Mouse (Mus musculus) embryonic facial prominence, embryonic 15.5 days (tissue): ENCODE data around the gene Dnah5. TPM values are rescaled to one million over a fixed set of nuclear protein-coding genes. Genes with fewer than 3 reads are reported as not detected.
A peak's percentile ranks its signal among the peaks of the same experiment; 100 is the strongest.
"Not testable (repeated sequence)": the region's sequence is repeated elsewhere in the genome, so short reads cannot be mapped to it uniquely, and the experiment has no call there.

Source experiments
- ATAC-seq: fragments of 200-750 bp; cut with Nextera tagmentation; 2 replicates; pipeline ENCODE4 v1.8.0; 2017; ENCODE audit warnings: low read depth, moderate TSS enrichment; ENCODE audit not compliant: insufficient number of reproducible peaks, low FRiP score, low TSS enrichment
- H3K27ac ChIP-seq: fragments of 300-500 bp; sonication (generic); replicated peaks from 2 replicates; pipeline ENCODE4 v1.5.1; 2015; ENCODE audit warnings: mild to moderate bottlenecking, inconsistent platforms
- H3K27me3 ChIP-seq: fragments of 300-500 bp; sonication (generic); 2 replicates; pipeline ENCODE4 v1.6.1; 2015; ENCODE audit warnings: inconsistent platforms
- H3K36me3 ChIP-seq: fragments of 300-500 bp; sonication (generic); 2 replicates; pipeline ENCODE4 v1.6.1; 2015; ENCODE audit warnings: mild to moderate bottlenecking, inconsistent platforms
- H3K4me1 ChIP-seq: fragments of 300-500 bp; sonication (generic); 2 replicates; pipeline ENCODE4 v1.6.1; 2015; ENCODE audit warnings: inconsistent platforms
- H3K4me2 ChIP-seq: fragments of 300-500 bp; sonication (generic); replicated peaks from 2 replicates; pipeline ENCODE4 v1.6.1; 2015; ENCODE audit warnings: mild to moderate bottlenecking, inconsistent platforms
- H3K4me3 ChIP-seq: fragments of 300-500 bp; sonication (generic); replicated peaks from 2 replicates; pipeline ENCODE4 v1.5.1; 2015; ENCODE audit warnings: mild to moderate bottlenecking, inconsistent platforms
- H3K9ac ChIP-seq: fragments of 300-500 bp; sonication (generic); 2 replicates; pipeline ENCODE4 v1.6.1; 2015; ENCODE audit warnings: inconsistent platforms
- H3K9me3 ChIP-seq: fragments of 300-500 bp; sonication (generic); replicated peaks from 2 replicates; pipeline ENCODE4 v1.6.1; 2016; ENCODE audit warnings: inconsistent platforms
- WGBS: fragments of 180-500 bp; shearing (Covaris S2); methylation state at CpG from one replicate; pipeline ENCODE4 v1.1.7; 2015; 5-methylcytosine and 5-hydroxymethylcytosine counted together
- polyA plus RNA-seq: library from polyadenylated mRNA; unstranded; fragments of >200 nt; fragmentation: Nextera tagmentation; extraction: Ambion mirVana; gene quantifications from 2 replicates; pipeline ENCODE4 v1.2.1, GENCODE M21; 2015

The Dnah5 gene
- polyA plus RNA-seq, 1 experiment from 2014 or later: 1.0 TPM

DNA sequence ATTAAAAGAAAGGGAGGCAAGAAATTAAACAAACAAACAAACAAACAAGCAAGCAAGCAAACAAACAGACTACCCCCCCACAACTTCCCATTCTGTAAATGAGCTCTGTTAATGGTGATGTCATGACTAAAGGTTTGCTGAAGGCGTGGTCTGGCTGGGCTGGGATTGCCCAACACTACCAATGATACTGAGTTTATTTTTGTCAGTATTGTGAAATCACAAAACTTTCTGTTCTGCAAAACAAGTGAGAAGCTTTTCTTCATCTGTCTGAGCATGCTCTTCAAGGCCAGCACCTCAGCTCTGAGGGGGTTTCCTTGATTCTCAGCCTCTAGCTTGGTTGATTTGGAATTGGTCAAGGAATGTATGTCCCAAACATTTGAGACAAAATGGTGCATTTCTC, 170.8 kb downstream of the Dnah5 start:
- H3K27me3 ChIP-seq: no peaks in the 10 kb centered on the region
- H3K4me2 ChIP-seq: no peak overlapping the region
- 90% methylated on average over 1 of the region's 1 CpGs for WGBS
- no peak overlapping the region for H3K9ac ChIP-seq
- H3K27ac ChIP-seq: no peak overlapping the region
- H3K4me1 ChIP-seq: no peaks in the 10 kb centered on the region
- no peak for ATAC-seq
- no peaks in the 10 kb centered on the region for H3K9me3 ChIP-seq
- no peak overlapping the region for H3K4me3 ChIP-seq
- no peaks in the 10 kb centered on the region for H3K36me3 ChIP-seq

- H3K27me3 ChIP-seq: no peaks in the 10 kb centered on the region
- no peak overlapping the region for H3K27ac ChIP-seq
- no peak overlapping the region for H3K4me2 ChIP-seq
- H3K9ac ChIP-seq: no peak overlapping the region
- no peak for ATAC-seq
- H3K4me3 ChIP-seq: no peak overlapping the region
- no peaks in the 10 kb centered on the region for H3K36me3 ChIP-seq
- no peaks in the 10 kb centered on the region for H3K9me3 ChIP-seq
- no peaks in the 10 kb centered on the region for H3K4me1 ChIP-seq
- 67% methylated on average over 3 of the region's 3 CpGs for WGBS
These were observed 177.4 kb downstream of the Dnah5 start for GRCm38 (mm10) chr15:28380909-28381308.

DNA sequence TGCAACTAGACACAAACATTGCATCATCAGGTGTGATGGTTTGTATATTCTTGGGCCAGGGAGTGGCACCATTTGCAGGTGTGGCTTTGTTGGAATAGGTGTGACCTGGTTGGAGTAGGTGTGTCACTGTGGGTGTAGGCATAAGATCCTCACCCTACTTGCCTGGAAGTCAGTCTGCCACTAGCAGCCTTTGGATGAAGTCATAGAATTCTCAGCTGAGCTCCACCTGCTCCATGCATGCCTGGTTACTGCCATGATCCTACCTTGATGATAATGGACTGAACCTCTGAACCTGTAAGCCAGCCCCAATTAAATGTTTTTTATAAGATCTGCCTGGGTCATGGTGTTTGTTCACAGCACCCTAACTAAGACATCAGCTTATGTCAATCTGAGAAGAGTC, 190.2 kb downstream of the Dnah5 start:
- H3K36me3 ChIP-seq, H3K9ac ChIP-seq, H3K27me3 ChIP-seq, H3K4me2 ChIP-seq, H3K4me1 ChIP-seq, H3K27ac ChIP-seq, ATAC-seq, H3K9me3 ChIP-seq, H3K4me3 ChIP-seq: not testable (repeated sequence)

DNA sequence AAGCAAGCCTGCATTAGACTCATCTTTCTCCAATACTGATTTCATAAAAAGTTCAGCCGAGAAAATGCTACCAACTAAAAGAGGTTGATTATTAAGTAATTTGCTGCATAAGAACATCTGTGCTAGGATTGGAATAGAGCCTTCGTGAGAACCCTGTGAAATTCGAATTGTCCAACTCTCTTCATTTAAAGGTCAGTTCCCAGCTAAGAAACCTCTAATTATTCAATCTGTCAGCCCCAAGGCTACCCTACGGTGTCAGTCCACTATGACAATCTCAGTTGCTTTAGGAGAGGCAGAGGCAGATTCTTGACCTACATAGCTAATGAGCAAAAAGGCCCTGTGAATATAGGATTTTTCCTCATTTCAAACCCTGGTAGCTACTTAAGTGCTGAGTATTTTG, 191.9 kb downstream of the Dnah5 start:
- Histone ChIP-seq H3K9me3 (no peaks in the 10 kb centered on the region), H3K36me3 (no peaks in the 10 kb centered on the region), H3K4me1 (no peaks in the 10 kb centered on the region), H3K9ac (no peak overlapping the region), H3K4me2 (no peak overlapping the region), H3K27me3 (no peaks in the 10 kb centered on the region), H3K4me3 (no peak overlapping the region), H3K27ac (no peak overlapping the region)
- ATAC-seq: no peak
- 63% methylated on average over 4 of the region's 4 CpGs for WGBS

DNA sequence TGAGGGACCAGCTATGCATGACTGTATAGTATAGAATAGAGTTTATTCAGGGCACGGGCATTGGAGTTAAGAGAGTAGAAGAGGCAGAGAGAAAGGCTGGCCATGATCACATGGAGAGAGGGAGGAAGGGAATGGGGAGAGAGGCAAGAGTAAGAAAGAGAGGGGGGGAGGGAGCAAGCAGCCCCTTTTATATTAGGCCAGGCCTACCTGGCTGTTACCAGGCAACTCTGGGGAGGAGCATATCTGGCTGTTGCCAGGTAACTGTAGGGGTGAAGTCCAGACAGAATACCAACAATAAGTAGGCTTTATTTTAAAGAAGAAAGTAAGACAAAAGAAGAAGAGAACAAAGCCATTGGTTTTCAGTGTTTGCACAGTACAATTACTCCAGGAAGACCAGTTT, 194.9 kb downstream of the Dnah5 start:
- Histone ChIP-seq H3K27ac (no peak overlapping the region), H3K27me3 (no peaks in the 10 kb centered on the region), H3K4me1 (no peaks in the 10 kb centered on the region), H3K9ac (no peak overlapping the region), H3K36me3 (no peaks in the 10 kb centered on the region), H3K4me2 (no peak overlapping the region), H3K9me3 (no peaks in the 10 kb centered on the region), H3K4me3 (no peak overlapping the region)
- 81% methylated on average over 1 of the region's 1 CpGs for WGBS
- 0 out of 2 replicates have a peak, but pooled peaks have one; percentile 19 for ATAC-seq

- 73% methylated on average over 8 of the region's 8 CpGs for WGBS
- H3K4me2 ChIP-seq: no peak overlapping the region
- H3K4me3 ChIP-seq: no peak overlapping the region
- H3K36me3 ChIP-seq: no peaks in the 10 kb centered on the region
- no peak overlapping the region for H3K27ac ChIP-seq
- ATAC-seq: no peak
- no peak overlapping the region for H3K9ac ChIP-seq
- no peaks in the 10 kb centered on the region for H3K9me3 ChIP-seq
- no peaks in the 10 kb centered on the region for H3K27me3 ChIP-seq
- no peaks in the 10 kb centered on the region for H3K4me1 ChIP-seq
These were observed 195.7 kb downstream of the Dnah5 start for GRCm38 (mm10) chr15:28399258-28399657.

- ATAC-seq: no peak
- Histone ChIP-seq H3K4me3 (no peak overlapping the region), H3K27ac (no peak overlapping the region), H3K4me2 (no peak overlapping the region), H3K4me1 (no peaks in the 10 kb centered on the region), H3K9me3 (no peaks in the 10 kb centered on the region), H3K36me3 (no peaks in the 10 kb centered on the region), H3K9ac (no peak overlapping the region), H3K27me3 (no peaks in the 10 kb centered on the region)
- WGBS: 61% methylated on average over 3 of the region's 3 CpGs
These were observed 201.1 kb downstream of the Dnah5 start for GRCm38 (mm10) chr15:28404630-28405029.

DNA sequence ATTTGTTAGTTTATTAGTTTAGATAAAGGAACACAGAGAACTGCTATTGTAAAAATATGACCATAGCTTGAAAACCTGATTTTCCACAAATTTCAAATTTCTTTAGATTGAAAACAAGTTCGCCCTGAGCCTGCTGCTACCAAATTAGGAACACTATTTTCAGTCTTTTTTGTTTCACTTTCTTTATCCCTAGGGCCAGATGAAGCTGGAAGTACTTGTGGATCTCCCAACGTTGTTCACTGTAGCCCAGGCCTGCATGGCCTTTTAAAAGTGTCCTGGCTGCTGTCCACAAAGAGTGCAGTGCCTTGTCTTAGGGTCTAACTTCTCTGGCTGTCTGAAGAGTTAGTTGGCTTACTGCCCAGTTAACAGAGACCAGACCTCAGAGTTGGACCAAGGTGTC, 201.6 kb downstream of the Dnah5 start:
- no peak overlapping the region for H3K27ac ChIP-seq
- 46% methylated on average over 2 of the region's 2 CpGs for WGBS
- H3K9me3 ChIP-seq: no peaks in the 10 kb centered on the region
- H3K36me3 ChIP-seq: no peaks in the 10 kb centered on the region
- no peak for ATAC-seq
- no peaks in the 10 kb centered on the region for H3K27me3 ChIP-seq
- no peaks in the 10 kb centered on the region for H3K4me1 ChIP-seq
- H3K9ac ChIP-seq: no peak overlapping the region
- no peak overlapping the region for H3K4me3 ChIP-seq
- H3K4me2 ChIP-seq: no peak overlapping the region

- Histone ChIP-seq H3K4me3 (no peak overlapping the region), H3K9ac (no peak overlapping the region), H3K36me3 (no peaks in the 10 kb centered on the region), H3K9me3 (no peaks in the 10 kb centered on the region), H3K4me2 (no peak overlapping the region), H3K27ac (no peak overlapping the region), H3K27me3 (no peaks in the 10 kb centered on the region), H3K4me1 (no peaks in the 10 kb centered on the region)
- 74% methylated on average over 4 of the region's 4 CpGs for WGBS
- no peak for ATAC-seq
These were observed 236.2 kb downstream of the Dnah5 start for GRCm38 (mm10) chr15:28439702-28440101.

DNA sequence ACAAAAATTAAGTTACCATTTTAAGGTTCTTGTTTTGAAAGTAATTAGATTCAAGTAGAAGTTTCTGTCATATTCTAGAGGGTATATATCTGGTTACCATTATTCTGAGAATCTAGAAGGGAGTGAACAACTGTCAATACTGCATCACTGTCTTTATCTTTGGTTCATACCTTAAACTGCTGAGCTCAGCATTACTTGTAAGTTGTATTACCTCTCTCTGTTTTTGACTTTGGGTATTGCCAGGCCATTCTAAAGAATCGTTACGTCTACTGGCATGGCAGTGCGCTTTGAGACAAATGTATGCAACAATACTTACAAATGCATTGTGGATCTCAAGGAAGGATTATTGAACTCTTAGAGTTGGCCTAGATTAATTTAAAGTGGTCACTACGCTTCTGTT, 240.9 kb downstream of the Dnah5 start:
- Histone ChIP-seq H3K4me2 (no peak overlapping the region), H3K27me3 (no peaks in the 10 kb centered on the region), H3K4me3 (no peak overlapping the region), H3K9ac (no peak overlapping the region), H3K4me1 (no peaks in the 10 kb centered on the region), H3K36me3 (no peaks in the 10 kb centered on the region), H3K27ac (no peak overlapping the region), H3K9me3 (no peaks in the 10 kb centered on the region)
- ATAC-seq: no peak
- 94% methylated on average over 4 of the region's 4 CpGs for WGBS

- H3K4me1 ChIP-seq, H3K4me3 ChIP-seq: not testable (repeated sequence)
- 89% methylated on average over 2 of the region's 2 CpGs for WGBS
These were observed 257.7 kb downstream of the Dnah5 start for GRCm38 (mm10) chr15:28461091-28461778.

GRCm38 (mm10) chr15:28466591-28467247, 263.2 kb downstream of the Dnah5 start:
- ATAC-seq: no peak
- H3K4me1 ChIP-seq: no peaks in the 10 kb centered on the region
- H3K36me3 ChIP-seq: no peaks in the 10 kb centered on the region
- H3K4me2 ChIP-seq: no peak overlapping the region
- WGBS: 83% methylated on average over 3 of the region's 3 CpGs
- no peaks in the 10 kb centered on the region for H3K9me3 ChIP-seq
- H3K4me3 ChIP-seq: no peak overlapping the region
- H3K27me3 ChIP-seq: no peaks in the 10 kb centered on the region
- H3K27ac ChIP-seq: no peak overlapping the region
- H3K9ac ChIP-seq: no peak overlapping the region

More at GRCm38 (mm10) chr15:28461091-28461778, 257.7 kb downstream of the Dnah5 start:
- not testable (repeated sequence) for ATAC-seq, H3K4me2 ChIP-seq, H3K9ac ChIP-seq, H3K36me3 ChIP-seq, H3K9me3 ChIP-seq, H3K27ac ChIP-seq, H3K27me3 ChIP-seq
